Mouse (Mus musculus): ENCODE measurements around the gene Dclre1b. TPM values are rescaled to one million over a fixed set of nuclear protein-coding genes. Genes with fewer than 3 reads are reported as not detected.

Dclre1b gene
- polyA plus RNA-seq, 1 experiment from 2014 or later, result 33.3 TPM

- ATAC-seq (ENCODE audit: low FRiP score, low read depth), result no peak
These were observed 26.2 kb downstream of the Dclre1b start for GRCm38 (mm10) chr3:103782844-103783609.

GRCm38 (mm10) chr3:103780777-103781176 is 28.5 kb downstream of the Dclre1b start:
- Histone ChIP-seq H3K4me1 (peaks cover 10% of the 10 kb centered on the region; the same call in 1 of the 2 replicates), H3K27ac (no peak overlapping the region), H3K36me3 (peaks cover 19% of the 10 kb centered on the region), H3K4me3 (no peak overlapping the region), H3K27me3 (no peaks in the 10 kb centered on the region), H3K9ac (no peak overlapping the region), H3K9me3 (no peaks in the 10 kb centered on the region), H3K4me2 (replicated peaks) (no peak overlapping the region)
- 84% methylated on average over 5 of the region's 5 CpGs for WGBS
- ATAC-seq (ENCODE audit: low FRiP score, low read depth), result no peak

More at GRCm38 (mm10) chr3:103782844-103783609, 26.2 kb downstream of the Dclre1b start:
- Histone ChIP-seq H3K4me3 (no peak overlapping the region), H3K36me3 (peaks cover 5% of the 10 kb centered on the region; the same call in 1 of the 2 replicates), H3K27ac (no peak overlapping the region), H3K27me3 (no peaks in the 10 kb centered on the region), H3K4me1 (peaks cover 13% of the 10 kb centered on the region), H3K4me2 (replicated peaks) (no peak overlapping the region), H3K9me3 (no peaks in the 10 kb centered on the region), H3K9ac (no peak overlapping the region)
- WGBS, result 85% methylated on average over 4 of the region's 4 CpGs

DNA sequence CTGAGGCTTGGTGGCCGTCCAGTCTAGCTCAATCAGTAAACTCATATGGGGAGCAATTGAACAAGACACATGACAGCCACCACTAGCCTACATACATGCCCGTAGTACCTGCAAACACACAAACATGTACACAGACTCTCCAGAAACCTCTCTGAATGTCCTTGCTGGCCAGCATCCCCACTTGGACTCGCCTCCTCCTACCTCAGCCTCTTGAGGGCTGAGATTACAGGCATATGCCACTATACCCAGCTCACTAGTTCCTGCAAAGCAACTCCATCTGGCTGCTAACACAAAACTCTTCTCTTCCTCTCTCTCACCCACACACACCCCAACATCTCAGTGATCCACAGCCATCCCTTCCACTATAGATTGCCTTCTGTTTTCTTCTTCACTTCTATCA is 29.0 kb downstream of the Dclre1b start:
- Histone ChIP-seq H3K4me2 (replicated peaks) (no peak overlapping the region), H3K4me1 (peaks cover 7% of the 10 kb centered on the region; the same call in 1 of the 2 replicates), H3K27ac (no peak overlapping the region), H3K36me3 (peaks cover 23% of the 10 kb centered on the region), H3K9ac (no peak overlapping the region), H3K4me3 (no peak overlapping the region), H3K9me3 (no peaks in the 10 kb centered on the region), H3K27me3 (no peaks in the 10 kb centered on the region)
- ATAC-seq (ENCODE audit: low FRiP score, low read depth), result no peak
- WGBS, result 89% methylated on average over 3 of the region's 3 CpGs

DNA sequence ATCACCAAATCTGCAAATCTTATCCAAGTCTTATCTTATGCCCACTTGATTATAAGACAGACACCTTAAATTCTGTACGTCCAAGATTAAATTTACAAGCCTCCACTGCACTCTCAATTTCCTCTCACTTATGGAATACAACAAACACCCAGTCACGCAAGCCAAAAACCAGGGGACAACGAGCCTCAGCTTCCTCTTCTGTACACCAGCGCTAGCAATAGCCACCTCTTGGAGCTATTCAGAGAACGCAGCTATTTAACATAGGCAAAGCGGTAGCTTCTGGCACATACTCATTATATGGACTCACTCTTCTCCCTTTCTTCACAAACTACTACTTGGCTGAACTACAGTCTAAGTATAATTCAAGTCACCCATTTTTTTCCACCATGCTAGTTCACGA is 30.1 kb downstream of the Dclre1b start:
- Histone ChIP-seq H3K4me3 (no peak overlapping the region), H3K9me3 (no peaks in the 10 kb centered on the region), H3K36me3 (peaks cover 23% of the 10 kb centered on the region), H3K27ac (no peak overlapping the region), H3K4me1 (peaks cover 5% of the 10 kb centered on the region), H3K4me2 (replicated peaks) (no peak overlapping the region), H3K27me3 (no peaks in the 10 kb centered on the region), H3K9ac (no peak overlapping the region)
- ATAC-seq (ENCODE audit: low FRiP score, low read depth), result no peak
- 86% methylated on average over 7 of the region's 7 CpGs for WGBS

DNA sequence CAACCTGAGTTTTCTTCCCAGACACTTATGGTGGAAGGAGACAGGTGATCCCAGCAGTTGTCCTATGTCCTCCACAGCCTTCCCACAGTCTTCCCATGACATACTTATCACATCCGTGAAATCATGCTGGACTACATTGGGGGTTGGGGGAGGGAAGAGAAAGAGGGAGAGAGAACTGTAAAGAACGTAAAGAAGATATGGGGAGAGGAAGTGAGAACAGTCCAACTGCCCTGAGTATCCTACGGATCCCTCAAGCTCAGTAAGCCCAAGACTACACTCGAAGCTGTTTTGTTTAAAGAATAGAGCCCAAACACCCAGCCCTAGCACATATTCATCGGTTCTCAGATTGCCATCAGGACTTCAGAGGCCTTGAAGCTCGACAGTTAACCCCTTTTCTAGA is 30.6 kb downstream of the Dclre1b start:
- H3K27ac ChIP-seq, result no peak overlapping the region
- WGBS, result 87% methylated on average over 6 of the region's 6 CpGs
- no peak overlapping the region for H3K4me2 ChIP-seq (replicated peaks)
- H3K27me3 ChIP-seq, result no peaks in the 10 kb centered on the region
- H3K4me1 ChIP-seq, result peaks cover 5% of the 10 kb centered on the region
- H3K9me3 ChIP-seq, result no peaks in the 10 kb centered on the region
- H3K9ac ChIP-seq, result no peak overlapping the region
- no peak for ATAC-seq (ENCODE audit: low FRiP score, low read depth)
- no peak overlapping the region for H3K4me3 ChIP-seq
- H3K36me3 ChIP-seq, result peaks cover 23% of the 10 kb centered on the region

GRCm38 (mm10) chr3:103777940-103778339 is 31.3 kb downstream of the Dclre1b start:
- WGBS, result 87% methylated on average over 11 of the region's 11 CpGs
- H3K4me3 ChIP-seq, result no peak overlapping the region
- no peak overlapping the region for H3K4me2 ChIP-seq (replicated peaks)
- no peak overlapping the region for H3K9ac ChIP-seq
- no peaks in the 10 kb centered on the region for H3K27me3 ChIP-seq
- H3K36me3 ChIP-seq, result peaks cover 23% of the 10 kb centered on the region
- H3K27ac ChIP-seq, result no peak overlapping the region
- peaks cover 5% of the 10 kb centered on the region for H3K4me1 ChIP-seq
- ATAC-seq (ENCODE audit: low FRiP score, low read depth), result no peak
- H3K9me3 ChIP-seq, result no peaks in the 10 kb centered on the region

GRCm38 (mm10) chr3:103774009-103774408 is 35.2 kb downstream of the Dclre1b start:
- Histone ChIP-seq H3K36me3 (peaks cover 38% of the 10 kb centered on the region), H3K27me3 (no peaks in the 10 kb centered on the region), H3K9ac (no peak overlapping the region), H3K9me3 (no peaks in the 10 kb centered on the region), H3K4me3 (no peak overlapping the region), H3K27ac (no peak overlapping the region), H3K4me1 (peaks cover 18% of the 10 kb centered on the region), H3K4me2 (replicated peaks) (no peak overlapping the region)
- ATAC-seq (ENCODE audit: low FRiP score, low read depth), result no peak
- WGBS, result 77% methylated on average over 15 of the region's 15 CpGs

DNA sequence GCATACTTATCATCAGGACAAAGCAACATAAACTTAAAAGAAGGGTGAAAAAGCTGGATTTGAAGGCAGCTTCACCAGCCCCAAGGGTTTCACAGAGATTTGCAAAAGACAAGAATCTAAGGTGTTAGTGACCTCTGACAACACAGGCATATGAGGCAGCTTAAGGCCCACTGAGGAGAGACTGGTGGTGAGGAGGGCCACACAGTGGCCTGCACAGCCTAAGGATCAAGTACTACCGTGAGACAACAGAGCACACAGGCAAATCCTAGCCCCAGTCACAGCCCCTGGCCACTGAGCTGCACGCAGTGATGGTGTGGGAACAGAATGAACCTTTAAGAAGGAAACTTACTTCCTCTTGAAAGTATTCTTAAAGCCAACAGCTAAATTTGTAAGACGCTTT is 35.7 kb downstream of the Dclre1b start:
- 79% methylated on average over 3 of the region's 3 CpGs for WGBS
- H3K4me2 ChIP-seq (replicated peaks), result no peak overlapping the region
- H3K4me1 ChIP-seq, result peaks cover 18% of the 10 kb centered on the region
- no peak overlapping the region for H3K9ac ChIP-seq
- peaks cover 40% of the 10 kb centered on the region for H3K36me3 ChIP-seq
- no peaks in the 10 kb centered on the region for H3K9me3 ChIP-seq
- ATAC-seq (ENCODE audit: low FRiP score, low read depth), result no peak
- H3K27ac ChIP-seq, result no peak overlapping the region
- H3K27me3 ChIP-seq, result no peaks in the 10 kb centered on the region
- no peak overlapping the region for H3K4me3 ChIP-seq

DNA sequence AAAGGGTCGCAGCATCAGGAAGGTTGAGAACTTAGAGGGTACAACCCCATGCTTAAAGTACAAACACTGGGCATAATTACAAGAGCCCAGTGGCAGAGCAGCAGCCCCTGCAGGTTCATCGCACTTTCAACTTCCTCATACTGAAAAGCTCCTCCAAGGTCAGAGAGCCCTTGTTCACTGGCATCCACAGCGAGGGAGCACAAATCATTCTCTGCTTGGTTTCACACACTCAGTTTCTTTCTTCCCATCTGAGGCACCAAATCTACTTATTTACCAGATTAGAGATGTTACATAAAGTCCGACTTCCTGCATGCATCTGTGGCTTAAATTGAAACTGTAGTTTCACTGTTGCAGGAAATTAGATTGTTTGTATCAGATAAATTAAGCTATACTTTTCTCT is 36.4 kb downstream of the Dclre1b start:
- no peaks in the 10 kb centered on the region for H3K27me3 ChIP-seq
- H3K4me3 ChIP-seq, result no peak overlapping the region
- peaks cover 18% of the 10 kb centered on the region for H3K4me1 ChIP-seq
- no peak overlapping the region for H3K4me2 ChIP-seq (replicated peaks)
- H3K9ac ChIP-seq, result no peak overlapping the region
- H3K36me3 ChIP-seq, result peaks cover 36% of the 10 kb centered on the region
- no peak overlapping the region for H3K27ac ChIP-seq
- 92% methylated on average over 4 of the region's 4 CpGs for WGBS
- H3K9me3 ChIP-seq, result no peaks in the 10 kb centered on the region
- ATAC-seq (ENCODE audit: low FRiP score, low read depth), result no peak

DNA sequence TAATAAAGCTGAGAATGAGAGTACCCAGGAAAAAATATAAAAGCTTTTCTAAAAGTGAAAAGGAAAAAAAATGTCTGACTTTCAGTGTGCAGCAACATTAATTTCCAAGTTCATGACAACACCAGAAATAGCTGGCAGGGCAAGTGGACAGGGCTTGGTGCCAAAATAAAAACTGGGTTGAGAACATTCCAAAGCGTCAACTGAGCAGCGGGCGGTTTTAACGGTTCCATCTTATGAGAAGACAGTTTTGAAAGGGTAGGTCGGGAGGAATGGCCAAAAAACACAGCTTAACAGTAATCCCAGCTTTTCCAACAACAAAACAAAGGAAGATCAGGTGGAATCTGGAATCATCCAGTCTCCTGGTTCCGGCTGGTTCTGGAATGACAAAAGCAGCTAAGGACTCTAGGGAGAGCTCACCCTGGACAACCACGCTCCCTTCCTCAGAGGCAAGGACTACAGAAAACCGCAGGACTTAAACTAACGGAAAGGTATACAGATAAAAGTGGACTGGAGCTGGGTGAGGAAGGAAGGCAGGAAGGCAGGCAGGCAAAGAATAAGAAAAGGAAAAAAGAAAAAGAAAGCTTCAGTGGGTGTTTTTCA is 37.6 kb downstream of the Dclre1b start:
- Histone ChIP-seq H3K4me1 (peaks cover 18% of the 10 kb centered on the region), H3K4me3 (no peak overlapping the region), H3K4me2 (replicated peaks) (no peak overlapping the region), H3K9me3 (no peaks in the 10 kb centered on the region), H3K36me3 (peaks cover 28% of the 10 kb centered on the region), H3K9ac (no peak overlapping the region), H3K27ac (no peak overlapping the region), H3K27me3 (no peaks in the 10 kb centered on the region)
- no peak for ATAC-seq (ENCODE audit: low FRiP score, low read depth)
- 69% methylated on average over 9 of the region's 9 CpGs for WGBS

- no peak overlapping the region for H3K27ac ChIP-seq
- no peaks in the 10 kb centered on the region for H3K27me3 ChIP-seq
- no peaks in the 10 kb centered on the region for H3K9me3 ChIP-seq
- no peak overlapping the region for H3K4me3 ChIP-seq
- no peak overlapping the region for H3K9ac ChIP-seq
- H3K36me3 ChIP-seq, result peaks cover 47% of the 10 kb centered on the region
- WGBS, result 78% methylated on average over 3 of the region's 3 CpGs
- H3K4me1 ChIP-seq, result peaks cover 3% of the 10 kb centered on the region
- no peak overlapping the region for H3K4me2 ChIP-seq (replicated peaks)
- no peak for ATAC-seq (ENCODE audit: low FRiP score, low read depth)
These were observed 42.5 kb downstream of the Dclre1b start for GRCm38 (mm10) chr3:103766789-103767188.

DNA sequence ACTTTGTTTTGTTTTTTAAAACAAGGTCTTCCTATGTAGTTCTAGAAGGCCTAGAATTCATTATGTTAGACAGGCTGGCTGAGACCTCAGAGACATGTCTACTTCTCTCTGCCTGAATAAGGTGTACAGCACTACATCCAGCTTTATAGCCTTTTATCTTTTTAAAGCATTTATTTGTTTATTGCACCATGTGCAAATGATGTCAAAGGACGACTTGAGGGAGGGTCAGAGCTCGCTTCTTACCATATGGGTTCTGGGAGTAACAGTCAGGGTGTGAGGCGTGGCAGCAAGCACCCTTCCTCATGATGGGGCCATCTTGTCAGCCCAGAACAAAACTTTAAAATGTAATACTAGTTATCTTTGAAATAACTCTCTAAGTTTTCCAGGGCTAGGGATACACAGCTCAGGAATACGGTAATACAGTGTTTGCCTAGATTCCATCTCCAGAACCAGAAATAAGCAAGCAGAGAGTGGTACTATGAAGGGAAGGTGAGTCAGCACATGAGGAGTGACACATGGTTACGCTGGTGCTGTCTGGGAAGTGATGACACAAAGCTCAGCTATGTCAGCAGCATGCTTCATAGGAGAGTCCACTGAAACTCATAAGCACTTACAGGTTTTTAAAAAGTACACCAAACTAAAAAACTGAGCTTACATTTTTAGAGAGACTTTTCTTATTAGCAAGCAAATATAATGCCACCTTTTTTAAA is 49.8 kb downstream of the Dclre1b start:
- Histone ChIP-seq H3K9me3 (no peaks in the 10 kb centered on the region), H3K27me3 (no peaks in the 10 kb centered on the region), H3K4me3 (no peak overlapping the region), H3K36me3 (peaks cover 77% of the 10 kb centered on the region), H3K27ac (no peak overlapping the region), H3K4me1 (no peaks in the 10 kb centered on the region), H3K4me2 (replicated peaks) (no peak overlapping the region), H3K9ac (no peak overlapping the region)
- 81% methylated on average over 5 of the region's 5 CpGs for WGBS
- ATAC-seq (ENCODE audit: low FRiP score, low read depth), result no peak

Data from limb, embryonic 13.5 days (tissue).